Mouse (Mus musculus): Measurements from ENCODE around the gene Pik3ca.

DNA sequence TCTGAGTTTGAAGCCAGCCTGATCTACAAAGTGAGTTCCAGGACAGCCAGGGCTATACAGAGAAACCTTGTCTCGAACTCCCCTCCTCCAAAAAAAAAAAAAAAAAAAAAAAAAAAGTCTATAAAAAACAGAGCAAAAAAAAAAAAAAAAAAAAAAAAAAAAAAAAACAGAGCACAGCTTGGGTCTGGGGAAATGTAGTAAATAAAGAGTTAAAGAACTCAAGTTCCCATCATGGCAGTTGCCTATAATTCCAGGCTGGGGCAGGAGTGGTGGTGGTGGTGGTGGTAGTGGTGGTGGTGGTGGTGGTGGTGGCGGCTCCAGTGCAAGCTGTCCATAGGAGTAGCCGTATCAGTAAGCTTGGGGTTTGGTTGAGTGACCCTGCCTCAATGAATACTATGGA lies 85.6 kb downstream of the Pik3ca start:
- TF ChIP-seq CTCF (IDR thresholded peaks at IDR 0.05; ENCODE audit: low read depth) (no peak), EP300 (IDR thresholded peaks at IDR 0.05; ENCODE audit: low read depth) (no peak)
